Mouse (Mus musculus): Measurements from ENCODE around the gene Gm20431.

DNA sequence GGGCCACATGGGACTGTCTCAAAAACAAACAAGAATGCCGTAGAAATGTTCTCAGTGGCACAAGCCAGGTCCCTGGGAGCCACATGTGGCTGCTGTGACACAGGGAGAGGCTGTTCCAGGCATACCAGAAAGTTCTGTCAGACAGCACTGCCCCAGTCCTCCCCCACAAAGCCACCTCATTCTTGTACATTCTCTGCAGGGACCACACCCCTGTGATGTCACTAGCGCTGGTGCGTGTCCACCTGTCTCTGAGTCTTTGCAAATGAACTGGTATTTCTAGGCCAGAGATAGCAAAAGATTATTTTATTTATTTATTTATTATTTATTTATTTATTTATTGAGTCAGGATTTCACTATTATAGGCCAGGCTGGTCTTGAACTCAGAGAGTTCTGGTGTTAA is 22.4 kb upstream of the Gm20431 start:
- TF ChIP-seq CTCF (IDR thresholded peaks at IDR 0.05; ENCODE audit: control insufficient read depth, insufficient read depth, insufficient replicate concordance, low read depth, low read length) (no peak), POLR2A (IDR thresholded peaks at IDR 0.05; ENCODE audit: control insufficient read depth, low read depth, low read length) (no peak)

Measured in testis, adult 2 months (tissue).